Mouse (Mus musculus): ENCODE measurements around the gene Tcf20. TPM values are rescaled to one million over a fixed set of nuclear protein-coding genes. Genes with fewer than 3 reads are reported as not detected.
A peak's percentile ranks its signal among the peaks of the same experiment; 100 is the strongest.

Tcf20 gene
- total and polyA plus RNA-seq, 3 experiments, result 34.7 to 92.0 (median 91.8) TPM

DNA sequence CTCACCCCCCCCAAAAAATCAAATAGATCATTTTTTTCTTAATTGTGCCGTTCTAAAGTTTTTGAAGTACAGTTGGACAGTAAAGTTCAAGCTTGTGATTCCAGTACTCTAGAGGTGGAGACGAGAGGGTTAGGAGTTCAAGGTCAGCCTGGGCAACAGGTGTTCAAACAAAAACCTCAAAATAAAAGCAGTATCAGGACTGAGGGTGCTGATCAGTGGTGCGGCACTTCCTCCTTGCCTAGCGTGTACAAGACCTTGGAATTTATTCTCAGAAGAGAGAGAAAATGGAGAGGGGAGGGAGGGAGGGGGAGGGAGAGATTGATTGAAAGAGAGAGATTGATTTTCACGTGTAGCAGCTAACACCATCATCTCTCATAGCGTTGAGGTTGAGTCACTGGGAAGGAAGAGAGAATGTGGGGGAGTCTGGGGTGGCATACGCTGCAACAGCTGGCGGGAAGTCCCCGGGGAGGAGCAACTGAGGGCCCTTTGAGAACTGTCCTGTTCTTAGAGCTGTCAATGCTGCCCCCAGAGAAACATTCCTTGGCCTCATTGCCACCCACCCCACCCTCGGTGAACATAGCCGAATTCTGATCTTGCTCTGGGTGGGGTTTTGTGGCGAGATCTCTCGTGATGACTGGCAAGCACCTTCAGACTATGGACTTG lies 21.2 kb upstream of the Tcf20 start:
- H3K27ac ChIP-seq (ENCODE audit: control insufficient read depth, low read depth, low read length), result peak overlapping the region; percentile 39
- no peak overlapping the region for H3K4me3 ChIP-seq (ENCODE audit: control insufficient read depth in 1 of 2, insufficient read depth in 1 of 2, low read depth in 2 of 2, low read length in 2 of 2)
- H3K27me3 ChIP-seq (ENCODE audit: control insufficient read depth in 1 of 2, insufficient read depth in 2 of 2, low read length in 2 of 2), result no peaks in the 10 kb centered on the region
- peaks cover 3 to 34% of the 10 kb centered on the region in 2 experiments for H3K4me1 ChIP-seq (ENCODE audit: control insufficient read depth in 1 of 2, insufficient read depth in 2 of 2, low read length in 2 of 2)
- no peaks in the 10 kb centered on the region for H3K9me3 ChIP-seq (replicated peaks; ENCODE audit: insufficient read depth, low read length)
- H3K79me2 ChIP-seq (ENCODE audit: control insufficient read depth, insufficient read depth, low read length, poor library complexity), result no peaks in the 10 kb centered on the region
- H3K9ac ChIP-seq (ENCODE audit: control insufficient read depth, low read depth, low read length, poor library complexity, severe bottlenecking), result peak overlapping the region; percentile 0
- TF ChIP-seq RCOR1 (IDR thresholded peaks at IDR 0.05; ENCODE audit: low read depth, low read length) (no peak), SMC3 (IDR thresholded peaks at IDR 0.05; ENCODE audit: low read depth, low read length) (no peak), TBP (IDR thresholded peaks at IDR 0.05; ENCODE audit: low read depth, low read length) (no peak), TCF12 (IDR thresholded peaks at IDR 0.05; ENCODE audit: low read depth, low read length) (no peak), GATA1 (IDR thresholded peaks at IDR 0.05; ENCODE audit: low read depth, low read length) (no peak)
- DNase-seq (ENCODE audit: low read depth, low spot score), result peak; percentile 28
- H3K36me3 ChIP-seq (ENCODE audit: control insufficient read depth in 1 of 2, insufficient read depth in 2 of 2, low read length in 2 of 2), result peaks cover 0 to 9% of the 10 kb centered on the region in 2 experiments; a peak in 2 of 4 replicates

DNA sequence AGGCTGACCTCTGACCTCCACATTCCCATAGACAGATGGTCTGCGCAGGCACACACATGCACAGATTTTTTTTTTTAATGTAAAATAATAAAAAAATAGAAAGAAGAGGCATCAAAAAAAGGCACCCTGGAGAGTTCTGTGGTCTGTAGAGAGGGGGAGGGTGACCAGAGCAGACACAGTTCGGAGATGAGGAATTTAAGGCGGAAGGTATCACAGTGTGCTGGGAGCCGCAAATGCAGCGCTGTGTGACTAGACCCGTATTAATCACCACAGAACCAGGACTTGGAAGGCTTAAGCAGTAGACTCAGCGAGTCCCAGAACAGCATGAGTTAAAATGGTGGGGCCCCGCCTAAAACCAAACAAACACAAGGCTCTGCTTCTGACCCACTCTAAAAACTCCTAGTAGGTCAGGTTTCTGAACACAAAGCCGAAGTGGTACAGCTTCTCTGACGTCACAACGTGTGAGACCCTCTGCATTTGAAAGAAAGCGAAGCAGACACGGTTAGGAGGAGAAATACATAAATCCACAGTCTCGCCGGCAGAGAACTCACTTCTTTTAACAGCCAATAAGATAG lies 19.8 kb upstream of the Tcf20 start:
- DNase-seq (ENCODE audit: low read depth, low spot score), result no peak
- Histone ChIP-seq H3K4me1 (ENCODE audit: control insufficient read depth in 1 of 2, insufficient read depth in 2 of 2, low read length in 2 of 2) (peaks cover 3 to 34% of the 10 kb centered on the region in 2 experiments), H3K27me3 (ENCODE audit: control insufficient read depth in 1 of 2, insufficient read depth in 2 of 2, low read length in 2 of 2) (no peaks in the 10 kb centered on the region), H3K9ac (ENCODE audit: control insufficient read depth, low read depth, low read length, poor library complexity, severe bottlenecking) (no peak overlapping the region), H3K79me2 (ENCODE audit: control insufficient read depth, insufficient read depth, low read length, poor library complexity) (no peaks in the 10 kb centered on the region), H3K4me3 (ENCODE audit: control insufficient read depth in 1 of 2, insufficient read depth in 1 of 2, low read depth in 2 of 2, low read length in 2 of 2) (no peak overlapping the region), H3K27ac (ENCODE audit: control insufficient read depth, low read depth, low read length) (no peak overlapping the region), H3K9me3 (replicated peaks; ENCODE audit: insufficient read depth, low read length) (no peaks in the 10 kb centered on the region), H3K36me3 (ENCODE audit: control insufficient read depth in 1 of 2, insufficient read depth in 2 of 2, low read length in 2 of 2) (peaks cover 0 to 9% of the 10 kb centered on the region in 2 experiments; a peak in 2 of 4 replicates)
- TF ChIP-seq ZNF384 (IDR thresholded peaks at IDR 0.05; ENCODE audit: low read depth, low read length) (no peak), SMC3 (IDR thresholded peaks at IDR 0.05; ENCODE audit: low read depth, low read length) (no peak), E2F4 (IDR thresholded peaks at IDR 0.05; ENCODE audit: borderline replicate concordance, low read depth, low read length) (no peak), USF2 (IDR thresholded peaks at IDR 0.05; ENCODE audit: borderline replicate concordance in 1 of 2, insufficient read depth in 1 of 2, low read depth in 1 of 2, low read length in 2 of 2) (no peak), USF1 (IDR thresholded peaks at IDR 0.05; ENCODE audit: low read depth, low read length) (no peak), BHLHE40 (IDR thresholded peaks at IDR 0.05; ENCODE audit: borderline replicate concordance, low read depth, low read length) (no peak), ZC3H11A (IDR thresholded peaks at IDR 0.05; ENCODE audit: low read depth, low read length) (no peak), POLR2AphosphoS5 (IDR thresholded peaks at IDR 0.05; ENCODE audit: borderline replicate concordance, low read depth, low read length) (no peak)

All from MEL (cell line).